Mouse (Mus musculus): Measurements from ENCODE around the gene Taok1. TPM values are rescaled to one million over a fixed set of nuclear protein-coding genes. Genes with fewer than 3 reads are reported as not detected.
"Not testable (repeated sequence)": the region's sequence is repeated elsewhere in the genome, so short reads cannot be mapped to it uniquely, and the experiment has no call there.

Taok1 gene
- total and polyA plus RNA-seq, 2 experiments from 2014 or later: 14.2 to 35.9 TPM

DNA sequence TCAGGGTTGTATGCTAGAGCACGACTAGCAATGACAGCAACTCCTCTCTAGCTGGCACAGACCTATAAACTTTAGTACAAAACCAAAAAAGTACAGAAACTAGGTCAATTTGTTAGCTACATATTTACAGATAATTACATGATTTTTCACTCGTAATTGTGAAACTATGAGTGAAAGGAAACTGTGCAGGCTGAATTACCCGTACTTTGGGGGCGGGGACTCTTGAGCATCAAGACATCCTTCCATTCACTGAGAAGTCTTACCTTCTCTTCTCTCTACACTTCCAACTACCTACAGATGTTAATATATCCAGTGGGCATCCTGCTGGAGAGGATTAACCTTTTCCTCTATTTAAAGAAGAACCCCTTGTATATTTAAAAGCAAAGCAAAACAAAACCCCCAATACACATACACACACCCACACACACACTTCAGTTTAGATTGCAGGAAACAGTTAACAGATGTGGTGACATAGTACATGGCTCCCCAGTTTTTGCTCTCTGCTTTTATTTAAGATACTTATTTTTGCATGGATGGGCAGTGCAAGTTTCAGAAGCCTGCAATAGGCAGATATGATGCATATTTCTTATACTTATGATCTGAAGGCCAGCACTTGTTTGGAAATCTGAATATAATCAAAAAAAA, 75.3 kb downstream of the Taok1 start:
- Histone ChIP-seq H3K27me3 (ENCODE audit: control insufficient read depth, insufficient read depth, low read length) (no peaks in the 10 kb centered on the region), H3K27ac (ENCODE audit: low read depth) (no peak overlapping the region), H3K9me3 (replicated peaks; ENCODE audit: control insufficient read depth, low read length) (no peaks in the 10 kb centered on the region), H3K4me1 (ENCODE audit: control insufficient read depth, insufficient read depth) (no peaks in the 10 kb centered on the region), H3K36me3 (replicated peaks; ENCODE audit: control insufficient read depth, insufficient read depth, low read length) (peaks cover 23% of the 10 kb centered on the region), H3K4me3 (ENCODE audit: low read depth, low read length) (no peak overlapping the region), H3K9ac (replicated peaks; ENCODE audit: low read depth, low read length) (no peak overlapping the region), H3K4me2 (ENCODE audit: low read depth, low read length) (no peak overlapping the region)
- ATAC-seq (ENCODE audit: insufficient read depth, low read depth): no peak
- WGBS: 87% methylated on average over 4 of the region's 4 CpGs
- no peak for TF ChIP-seq EP300 (IDR thresholded peaks at IDR 0.05; ENCODE audit: low read depth)
- TF ChIP-seq CTCF (IDR thresholded peaks at IDR 0.05; ENCODE audit: low read depth): no peak
- no peak for DNase-seq (ENCODE audit: low spot score)

DNA sequence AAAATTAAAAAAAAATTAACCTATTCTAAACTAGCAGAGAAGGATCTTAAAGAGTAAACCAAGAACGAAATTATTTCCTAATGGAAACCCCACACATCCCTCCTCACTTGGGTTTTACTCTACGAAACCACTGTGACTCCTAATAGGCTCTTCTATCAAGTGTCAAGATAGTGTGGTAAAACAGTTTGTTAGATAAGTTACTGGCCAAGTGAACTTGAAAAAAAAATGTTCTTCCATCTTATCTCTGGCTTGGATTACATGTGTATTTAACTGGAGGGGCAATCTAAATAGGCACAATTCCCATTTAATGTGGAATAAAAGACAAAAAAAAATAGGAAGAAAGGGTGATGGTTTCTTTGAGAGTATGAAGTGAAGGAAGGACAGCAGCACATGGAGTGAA, 76.8 kb downstream of the Taok1 start:
- Histone ChIP-seq H3K9ac (replicated peaks; ENCODE audit: low read depth, low read length) (no peak overlapping the region), H3K27ac (ENCODE audit: low read depth) (no peak overlapping the region), H3K4me3 (ENCODE audit: low read depth, low read length) (no peak overlapping the region), H3K4me1 (ENCODE audit: control insufficient read depth, insufficient read depth) (no peaks in the 10 kb centered on the region), H3K36me3 (replicated peaks; ENCODE audit: control insufficient read depth, insufficient read depth, low read length) (peaks cover 8% of the 10 kb centered on the region), H3K27me3 (ENCODE audit: control insufficient read depth, insufficient read depth, low read length) (no peaks in the 10 kb centered on the region), H3K4me2 (ENCODE audit: low read depth, low read length) (no peak overlapping the region), H3K9me3 (replicated peaks; ENCODE audit: control insufficient read depth, low read length) (no peaks in the 10 kb centered on the region)
- DNase-seq (ENCODE audit: low spot score): no peak
- WGBS: 65% methylated on average over 2 of the region's 2 CpGs
- ATAC-seq (ENCODE audit: insufficient read depth, low read depth): no peak
- TF ChIP-seq CTCF (IDR thresholded peaks at IDR 0.05; ENCODE audit: low read depth): no peak
- TF ChIP-seq EP300 (IDR thresholded peaks at IDR 0.05; ENCODE audit: low read depth): no peak

DNA sequence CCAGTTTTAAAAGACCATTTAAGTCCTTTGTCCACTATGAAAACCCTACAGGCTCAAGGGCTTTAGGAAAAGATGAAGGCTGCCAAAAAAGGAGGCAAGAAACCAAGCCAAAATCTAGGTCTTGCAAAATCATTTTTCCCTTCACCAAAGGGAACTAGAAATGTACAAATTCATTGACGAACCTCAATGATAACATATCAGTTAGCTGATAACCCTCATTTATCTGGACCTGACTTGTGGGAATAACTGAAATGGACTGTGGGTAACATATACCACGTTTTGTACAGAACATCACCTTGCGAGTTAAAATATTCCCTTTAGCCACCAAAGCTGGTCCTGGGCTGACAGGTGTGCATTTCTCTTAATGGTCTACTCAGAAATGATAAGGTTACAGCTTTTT, 78.0 kb downstream of the Taok1 start:
- H3K27me3 ChIP-seq (ENCODE audit: control insufficient read depth, insufficient read depth, low read length): no peaks in the 10 kb centered on the region
- H3K9me3 ChIP-seq (replicated peaks; ENCODE audit: control insufficient read depth, low read length): no peaks in the 10 kb centered on the region
- no peak overlapping the region for H3K4me3 ChIP-seq (ENCODE audit: low read depth, low read length)
- H3K9ac ChIP-seq (replicated peaks; ENCODE audit: low read depth, low read length): no peak overlapping the region
- H3K36me3 ChIP-seq (replicated peaks; ENCODE audit: control insufficient read depth, insufficient read depth, low read length): peaks cover 3% of the 10 kb centered on the region; the same call in 1 of the 2 replicates
- H3K4me2 ChIP-seq (ENCODE audit: low read depth, low read length): no peak overlapping the region
- TF ChIP-seq EP300 (IDR thresholded peaks at IDR 0.05; ENCODE audit: low read depth) (no peak), CTCF (IDR thresholded peaks at IDR 0.05; ENCODE audit: low read depth) (no peak)
- ATAC-seq (ENCODE audit: insufficient read depth, low read depth) (no peak), DNase-seq (ENCODE audit: low spot score) (no peak)
- no peak overlapping the region for H3K27ac ChIP-seq (ENCODE audit: low read depth)
- WGBS: 66% methylated on average over 3 of the region's 3 CpGs
- H3K4me1 ChIP-seq (ENCODE audit: control insufficient read depth, insufficient read depth): no peaks in the 10 kb centered on the region

DNA sequence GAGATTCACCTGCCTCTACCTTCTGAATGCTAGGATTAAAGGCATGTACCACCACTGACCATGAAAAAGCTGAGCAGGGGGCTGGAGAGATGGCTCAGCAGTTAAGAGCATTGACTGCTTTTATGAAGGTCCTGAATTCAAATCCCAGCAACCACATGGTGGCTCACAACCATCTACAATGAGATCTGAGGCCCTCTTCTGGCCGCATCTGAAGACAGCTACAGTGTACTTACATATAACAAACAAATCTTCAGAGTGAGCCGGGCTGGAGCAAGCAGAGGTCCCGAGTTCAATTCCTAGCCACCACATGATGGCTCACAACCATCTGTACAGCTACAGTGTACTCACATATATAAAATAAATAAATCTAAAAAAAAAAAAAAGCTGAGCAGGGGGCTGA, 79.2 kb downstream of the Taok1 start:
- not testable (repeated sequence) for H3K27me3 ChIP-seq (ENCODE audit: control insufficient read depth, insufficient read depth, low read length); DNase-seq (ENCODE audit: low spot score); ATAC-seq (ENCODE audit: insufficient read depth, low read depth); H3K4me3 ChIP-seq (ENCODE audit: low read depth, low read length); H3K4me2 ChIP-seq (ENCODE audit: low read depth, low read length); H3K4me1 ChIP-seq (ENCODE audit: control insufficient read depth, insufficient read depth); H3K36me3 ChIP-seq (replicated peaks; ENCODE audit: control insufficient read depth, insufficient read depth, low read length); H3K9ac ChIP-seq (replicated peaks; ENCODE audit: low read depth, low read length); H3K9me3 ChIP-seq (replicated peaks; ENCODE audit: control insufficient read depth, low read length); H3K27ac ChIP-seq (ENCODE audit: low read depth)
- WGBS: 87% methylated on average over 3 of the region's 3 CpGs

DNA sequence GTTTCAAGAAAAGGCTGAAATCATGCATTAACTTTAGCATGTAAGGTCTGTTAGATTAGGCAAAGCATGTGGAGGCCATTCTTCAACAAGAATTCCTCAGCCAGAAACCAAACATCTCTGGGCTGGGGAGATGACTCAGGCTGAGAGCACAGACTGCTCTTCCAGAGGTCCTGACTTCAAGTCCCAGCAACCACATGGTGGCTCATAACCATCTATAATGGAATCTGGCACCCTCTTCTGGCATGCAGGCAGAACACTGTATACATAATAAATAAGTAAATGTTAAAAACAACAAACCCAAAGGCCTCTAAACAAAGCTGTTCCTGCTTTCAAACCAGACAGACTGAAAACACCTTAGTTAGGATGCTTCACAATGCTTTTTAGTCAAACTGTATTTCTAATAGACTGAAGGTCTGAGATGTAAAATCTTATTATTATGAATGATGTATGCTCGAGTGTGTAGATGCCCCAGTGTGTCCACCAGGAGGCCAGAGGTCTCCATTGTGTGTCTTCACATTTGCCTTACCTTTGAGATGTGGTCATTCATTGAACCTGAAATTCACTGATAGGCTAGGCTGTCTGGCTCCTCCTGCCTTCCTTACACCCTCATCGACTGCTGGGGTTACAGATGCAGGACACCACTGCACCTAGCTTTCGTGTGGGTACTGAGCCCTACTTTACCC, 81.7 kb downstream of the Taok1 start:
- TF ChIP-seq EP300 (IDR thresholded peaks at IDR 0.05; ENCODE audit: low read depth): no peak
- TF ChIP-seq CTCF (IDR thresholded peaks at IDR 0.05; ENCODE audit: low read depth): no peak
- no peaks in the 10 kb centered on the region; the same call in 1 of the 2 replicates for H3K36me3 ChIP-seq (replicated peaks; ENCODE audit: control insufficient read depth, insufficient read depth, low read length)
- no peak overlapping the region for H3K4me2 ChIP-seq (ENCODE audit: low read depth, low read length)
- no peak for ATAC-seq (ENCODE audit: insufficient read depth, low read depth)
- H3K4me1 ChIP-seq (ENCODE audit: control insufficient read depth, insufficient read depth): no peaks in the 10 kb centered on the region
- no peaks in the 10 kb centered on the region for H3K9me3 ChIP-seq (replicated peaks; ENCODE audit: control insufficient read depth, low read length)
- no peak overlapping the region for H3K9ac ChIP-seq (replicated peaks; ENCODE audit: low read depth, low read length)
- DNase-seq (ENCODE audit: low spot score): no peak
- no peak overlapping the region for H3K4me3 ChIP-seq (ENCODE audit: low read depth, low read length)
- no peaks in the 10 kb centered on the region for H3K27me3 ChIP-seq (ENCODE audit: control insufficient read depth, insufficient read depth, low read length)
- WGBS: 79% methylated on average over 3 of the region's 3 CpGs
- H3K27ac ChIP-seq (ENCODE audit: low read depth): no peak overlapping the region

Data from heart, postnatal 0 days (tissue).